Mouse (Mus musculus) heart, postnatal 10 days (tissue): ENCODE measurements around the gene Lrch3. TPM values are rescaled to one million over a fixed set of nuclear protein-coding genes. Genes with fewer than 3 reads are reported as not detected.
"Not testable (repeated sequence)": the region's sequence is repeated elsewhere in the genome, so short reads cannot be mapped to it uniquely, and the experiment has no call there.

ENCODE experiments used
- DNase-seq, 2 experiments: peaks; one replicate each; pipeline ENCODE4 v3.0.0; 2021
- intact Hi-C: fragments of 180-260 bp; cut with DNase I; formaldehyde crosslinking; loops from one replicate; pipeline ENCODE4 v1.15.1; 2025
- total RNA-seq, 2 experiments: library from RNA; stranded (reverse); gene quantifications; 2 replicates each; pipeline ENCODE4 v1.2.3; 2021

The Lrch3 gene
- total RNA-seq, 2 experiments from 2014 or later, result 32.5 to 32.6 TPM

GRCm38 (mm10) chr16:33048004-33048403 lies 134.1 kb downstream of the Lrch3 start:
- intact Hi-C loops, result no loop called here
- DNase-seq, result no peak

GRCm38 (mm10) chr16:33048686-33049085 lies 134.8 kb downstream of the Lrch3 start:
- no peak for DNase-seq
- intact Hi-C loops, result no loop called here

GRCm38 (mm10) chr16:33049809-33050208 lies 135.9 kb downstream of the Lrch3 start:
- intact Hi-C loops, result no loop called here
- DNase-seq, result no peak

- intact Hi-C loops, result no loop called here
- DNase-seq, result no peak
Measured at GRCm38 (mm10) chr16:33053141-33053540, 139.2 kb downstream of the Lrch3 start.

- intact Hi-C loops, DNase-seq: not testable (repeated sequence)
Measured at GRCm38 (mm10) chr16:33054927-33055326, 141.0 kb downstream of the Lrch3 start.

GRCm38 (mm10) chr16:33055655-33056054 lies 141.8 kb downstream of the Lrch3 start:
- peak in 1 of 2 experiments; percentile 16 for DNase-seq
- intact Hi-C loops, result no loop called here

- DNase-seq, result peak; percentile 93 to 94
- intact Hi-C loops, result no loop called here
Measured at GRCm38 (mm10) chr16:33056095-33056785, 142.3 kb downstream of the Lrch3 start, which contains the start of the genes Iqcg and Rpl35a. Gene Iqcg, minus strand, starts transcription at chr16:33056218. Gene Rpl35a, plus strand, starts transcription at chr16:33056453.

GRCm38 (mm10) chr16:33056786-33057185 lies 142.9 kb downstream of the Lrch3 start:
- no peak for DNase-seq
- intact Hi-C loops, result no loop called here

GRCm38 (mm10) chr16:33058033-33058432 lies 144.1 kb downstream of the Lrch3 start:
- no peak for DNase-seq
- intact Hi-C loops, result no loop called here

GRCm38 (mm10) chr16:33058656-33059055 lies 144.8 kb downstream of the Lrch3 start:
- intact Hi-C loops, DNase-seq: not testable (repeated sequence)

- intact Hi-C loops, result no loop called here
Measured at GRCm38 (mm10) chr16:33059471-33059870, 145.6 kb downstream of the Lrch3 start.

GRCm38 (mm10) chr16:33060926-33061325 lies 147.0 kb downstream of the Lrch3 start:
- intact Hi-C loops, result no loop called here
- DNase-seq, result no peak

More at GRCm38 (mm10) chr16:33059471-33059870, 145.6 kb downstream of the Lrch3 start:
- no peak for DNase-seq

- DNase-seq, result no peak
- intact Hi-C loops, result no loop called here
Measured at GRCm38 (mm10) chr16:33061400-33061799, 147.5 kb downstream of the Lrch3 start.

- intact Hi-C loops, result no loop called here
- DNase-seq, result peak; percentile 93 to 94
Measured at GRCm38 (mm10) chr16:33062024-33062681, 148.3 kb downstream of the Lrch3 start, which contains the start of gene Lmln. Gene Lmln, plus strand, starts transcription at chr16:33062521.

GRCm38 (mm10) chr16:33062682-33063131 lies 148.8 kb downstream of the Lrch3 start:
- no peak for DNase-seq
- intact Hi-C loops, result no loop called here

- peak in 1 of 2 experiments; percentile 24 for DNase-seq
- intact Hi-C loops, result no loop called here
Measured at GRCm38 (mm10) chr16:33063267-33063666, 149.4 kb downstream of the Lrch3 start.

GRCm38 (mm10) chr16:33064636-33065035 lies 150.7 kb downstream of the Lrch3 start:
- DNase-seq, result no peak
- intact Hi-C loops, result no loop called here

Other genes starting within 250 kb of the Lrch3 start
- gene Muc4, start 178.2 kb upstream of the Lrch3 start, total RNA-seq, result under 1 TPM; 0.10 to 0.17 TPM
- gene Muc20, start 116.7 kb upstream of the Lrch3 start, total RNA-seq, result under 1 TPM in 1 of 2 experiments, not detected in 1; 0.12 TPM
- gene Smbd1, start 103.6 kb upstream of the Lrch3 start, total RNA-seq, result not detected
- gene Fyttd1, start 36.6 kb upstream of the Lrch3 start, total RNA-seq, result 100 to 1,000 TPM; 115 to 125 TPM
- 10 to 100 TPM; 30.4 to 40.8 TPM for gene Rubcn, start 36.3 kb upstream of the Lrch3 start, total RNA-seq
- under 1 TPM; 0.24 to 0.30 TPM for gene Iqcg, start 142.1 kb downstream of the Lrch3 start, total RNA-seq
- 100 to 1,000 TPM; 380 to 387 TPM for gene Rpl35a, start 142.4 kb downstream of the Lrch3 start, total RNA-seq
- 1 to 10 TPM; 2.2 to 2.3 TPM for gene Lmln, start 148.4 kb downstream of the Lrch3 start, total RNA-seq